Mouse (Mus musculus): ENCODE data around the gene Methig1.
"Not testable (repeated sequence)": the region's sequence is repeated elsewhere in the genome, so short reads cannot be mapped to it uniquely, and the experiment has no call there.

Methig1 gene

DNA sequence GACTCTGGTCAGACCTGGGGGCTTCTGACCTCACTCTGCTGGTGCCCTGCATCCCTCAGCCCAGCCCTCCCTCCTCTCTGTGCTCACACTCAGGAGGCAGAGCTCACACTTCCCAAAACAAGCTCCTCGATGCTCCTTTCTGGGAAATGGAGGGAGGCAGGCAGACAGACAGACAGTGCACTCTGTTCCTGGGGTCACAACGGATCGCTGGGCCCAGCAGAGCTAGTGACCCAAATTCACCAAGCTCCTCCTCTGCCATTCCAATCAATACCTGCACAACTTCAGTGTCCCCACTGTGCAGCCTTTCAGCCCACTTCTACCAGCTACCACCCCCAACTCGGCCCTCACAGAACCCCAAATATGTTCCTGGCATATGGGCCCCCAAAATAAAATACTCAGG, 48.9 kb downstream of the Methig1 start:
- DNase-seq = no peak

DNA sequence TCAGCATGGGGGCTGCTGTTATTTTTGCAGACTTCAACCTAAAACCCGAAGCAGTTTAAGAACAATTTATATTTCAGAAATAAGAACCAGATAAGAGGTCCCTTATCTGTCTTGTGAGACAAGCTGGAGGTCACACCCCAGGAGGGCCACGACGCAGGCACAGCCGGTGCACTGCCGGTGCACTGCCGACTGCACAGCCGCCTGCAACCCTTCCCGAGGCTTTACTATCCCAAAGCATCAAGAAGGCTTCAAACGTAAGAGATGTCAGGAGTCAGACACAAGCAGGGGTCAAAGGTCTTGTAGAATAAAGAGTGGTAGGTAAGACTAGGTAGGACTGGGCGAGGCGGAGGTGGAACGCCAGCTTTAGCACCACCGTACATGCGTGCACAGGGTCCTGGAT, 49.4 kb downstream of the Methig1 start:
- no peak for DNase-seq

GRCm38 (mm10) chr15:100402798-100403197, 49.8 kb downstream of the Methig1 start:
- no peak for DNase-seq

GRCm38 (mm10) chr15:100403318-100404000, 50.5 kb downstream of the Methig1 start:
- DNase-seq = peak in 1 of 2 experiments; percentile 10

DNA sequence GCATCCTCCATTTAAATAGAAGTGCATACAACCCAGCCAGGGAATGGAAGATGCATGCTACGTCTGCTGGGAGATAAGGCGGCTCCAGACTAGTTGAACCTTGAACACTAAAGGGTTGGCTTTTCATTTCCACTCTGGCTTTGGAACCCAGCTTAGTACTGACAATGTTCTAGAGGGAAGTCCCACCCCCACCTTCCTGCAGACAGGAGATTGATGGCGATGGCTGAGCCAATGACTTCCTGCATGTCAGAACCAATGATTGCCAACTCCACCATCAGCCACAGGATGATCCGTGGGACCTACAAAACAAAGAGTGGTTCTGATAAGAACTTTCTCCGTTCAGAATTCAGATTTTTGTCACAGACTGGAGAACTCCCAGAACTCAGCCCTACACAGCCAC, 53.1 kb downstream of the Methig1 start:
- no peak for DNase-seq

GRCm38 (mm10) chr15:100410918-100411672, 58.1 kb downstream of the Methig1 start:
- peak; percentile 48 to 55 for DNase-seq

DNA sequence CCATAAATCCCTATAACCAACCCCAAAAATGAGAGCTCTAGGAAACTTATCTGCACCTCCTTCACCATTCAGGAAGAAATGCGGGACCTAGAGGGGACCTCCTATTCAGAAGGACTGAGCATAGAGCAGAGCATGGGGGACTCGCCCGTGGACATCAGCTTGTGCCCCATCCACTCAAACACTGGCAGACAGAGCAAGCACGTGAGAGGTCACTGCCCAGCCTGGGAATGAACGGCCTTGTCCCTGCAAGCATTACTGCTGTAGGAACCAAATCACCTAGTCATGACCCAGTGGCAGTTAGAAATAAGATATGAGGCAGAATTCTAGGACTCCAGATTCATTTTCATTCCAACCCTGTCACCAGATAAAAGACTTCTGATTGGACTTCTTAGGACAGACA, 58.8 kb downstream of the Methig1 start:
- DNase-seq = peak in 1 of 2 experiments; percentile 10

DNA sequence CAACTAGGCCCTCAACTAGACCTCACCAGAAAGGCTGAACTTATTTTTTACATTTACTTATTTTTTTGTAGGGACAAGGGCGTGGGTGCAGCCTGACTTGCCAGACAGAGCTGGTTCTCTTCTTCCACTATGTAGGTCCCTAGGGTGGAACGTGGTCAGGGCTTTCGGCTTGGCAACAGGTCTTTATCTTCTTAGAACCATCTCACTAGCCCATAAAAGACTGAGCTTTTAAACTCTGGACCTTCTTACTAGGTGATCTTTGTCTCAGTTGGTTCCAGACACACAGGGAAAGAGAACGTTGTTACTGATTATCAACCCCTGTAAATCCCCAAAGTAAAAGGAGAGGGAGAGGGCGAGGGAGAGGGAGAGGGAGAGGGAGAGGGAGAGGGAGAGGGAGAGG, 60.4 kb downstream of the Methig1 start:
- DNase-seq = no peak

- DNase-seq = peak in 1 of 2 experiments; percentile 21
Measured at GRCm38 (mm10) chr15:100414011-100414410, 61.1 kb downstream of the Methig1 start.

- no peak for DNase-seq
Measured at GRCm38 (mm10) chr15:100414942-100415341, 62.0 kb downstream of the Methig1 start.

DNA sequence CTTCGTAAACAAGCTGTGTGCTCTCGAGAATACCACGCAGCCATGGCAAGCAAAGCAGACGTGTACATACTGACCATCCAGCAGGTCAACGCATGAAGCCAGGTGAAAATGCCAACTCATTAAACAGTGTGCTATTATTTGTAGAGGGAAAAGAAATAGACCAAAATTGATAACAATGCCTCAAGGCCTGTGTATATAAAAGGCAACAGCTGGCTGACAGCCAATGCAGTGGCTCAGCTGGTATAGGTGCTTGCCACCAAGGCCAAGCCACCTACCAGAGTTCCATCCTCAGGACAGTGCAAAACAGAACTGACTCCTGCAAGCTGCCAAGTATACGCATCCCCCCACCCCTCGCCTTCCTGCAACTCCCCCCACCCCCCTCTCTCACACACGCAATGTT, 62.7 kb downstream of the Methig1 start:
- DNase-seq = no peak

DNA sequence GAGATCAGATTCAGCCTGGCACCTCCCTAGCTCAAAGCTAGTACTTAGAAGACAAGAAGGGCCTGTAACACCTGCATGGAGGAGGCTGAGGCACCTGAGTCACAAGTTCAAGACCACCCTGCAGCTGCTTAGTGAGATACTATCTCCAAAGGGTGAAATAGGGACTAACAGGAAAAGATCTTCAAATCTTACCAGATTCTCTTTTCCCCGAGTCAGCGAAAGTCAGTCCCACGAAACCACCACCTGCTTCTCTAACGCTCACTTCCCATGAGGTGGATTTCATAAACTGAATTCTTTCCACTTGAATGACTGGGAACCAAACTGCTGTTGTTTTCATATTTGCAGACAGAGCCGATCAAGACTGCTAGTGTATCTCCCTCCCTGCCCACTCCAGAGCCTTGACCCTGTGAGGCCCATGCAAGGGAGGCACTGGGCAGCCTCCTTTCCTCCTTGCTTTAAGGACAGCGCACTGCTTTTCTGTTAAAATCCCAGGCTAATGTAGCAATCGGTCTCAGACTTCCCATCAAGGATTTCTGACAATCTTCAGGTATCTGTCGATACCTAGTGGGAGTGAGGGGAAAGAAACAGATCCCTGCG, 65.0 kb downstream of the Methig1 start:
- DNase-seq = no peak

DNA sequence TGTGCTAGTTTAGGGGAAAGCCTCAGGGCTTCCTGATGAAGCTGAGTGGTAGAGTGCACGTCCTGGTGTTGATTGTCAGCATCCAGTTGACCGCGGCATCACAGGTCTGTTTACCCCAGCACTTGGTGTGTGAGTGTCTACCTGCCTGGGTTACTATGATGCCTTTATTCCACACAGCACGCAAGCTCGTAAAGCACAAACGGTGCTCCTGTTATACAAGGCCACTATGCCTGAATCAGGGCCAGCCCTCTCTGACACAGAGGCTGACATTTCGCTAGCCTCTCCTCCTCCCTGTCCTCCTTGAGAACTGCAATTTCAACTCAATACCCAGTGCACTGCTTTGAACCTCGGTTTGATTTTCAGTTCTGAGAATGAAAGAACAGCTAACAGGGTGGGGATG, 66.4 kb downstream of the Methig1 start:
- DNase-seq = no peak

- DNase-seq = no peak
Measured at GRCm38 (mm10) chr15:100419901-100420745, 67.2 kb downstream of the Methig1 start.

- no peak for DNase-seq
Measured at GRCm38 (mm10) chr15:100421059-100421757, 68.3 kb downstream of the Methig1 start.

- not testable (repeated sequence) for DNase-seq
Measured at GRCm38 (mm10) chr15:100421758-100422197, 68.8 kb downstream of the Methig1 start, which contains the start of gene Gm5475. Gene Gm5475, plus strand, starts transcription at chr15:100422147.

GRCm38 (mm10) chr15:100422476-100422875, 69.5 kb downstream of the Methig1 start:
- DNase-seq = no peak

DNA sequence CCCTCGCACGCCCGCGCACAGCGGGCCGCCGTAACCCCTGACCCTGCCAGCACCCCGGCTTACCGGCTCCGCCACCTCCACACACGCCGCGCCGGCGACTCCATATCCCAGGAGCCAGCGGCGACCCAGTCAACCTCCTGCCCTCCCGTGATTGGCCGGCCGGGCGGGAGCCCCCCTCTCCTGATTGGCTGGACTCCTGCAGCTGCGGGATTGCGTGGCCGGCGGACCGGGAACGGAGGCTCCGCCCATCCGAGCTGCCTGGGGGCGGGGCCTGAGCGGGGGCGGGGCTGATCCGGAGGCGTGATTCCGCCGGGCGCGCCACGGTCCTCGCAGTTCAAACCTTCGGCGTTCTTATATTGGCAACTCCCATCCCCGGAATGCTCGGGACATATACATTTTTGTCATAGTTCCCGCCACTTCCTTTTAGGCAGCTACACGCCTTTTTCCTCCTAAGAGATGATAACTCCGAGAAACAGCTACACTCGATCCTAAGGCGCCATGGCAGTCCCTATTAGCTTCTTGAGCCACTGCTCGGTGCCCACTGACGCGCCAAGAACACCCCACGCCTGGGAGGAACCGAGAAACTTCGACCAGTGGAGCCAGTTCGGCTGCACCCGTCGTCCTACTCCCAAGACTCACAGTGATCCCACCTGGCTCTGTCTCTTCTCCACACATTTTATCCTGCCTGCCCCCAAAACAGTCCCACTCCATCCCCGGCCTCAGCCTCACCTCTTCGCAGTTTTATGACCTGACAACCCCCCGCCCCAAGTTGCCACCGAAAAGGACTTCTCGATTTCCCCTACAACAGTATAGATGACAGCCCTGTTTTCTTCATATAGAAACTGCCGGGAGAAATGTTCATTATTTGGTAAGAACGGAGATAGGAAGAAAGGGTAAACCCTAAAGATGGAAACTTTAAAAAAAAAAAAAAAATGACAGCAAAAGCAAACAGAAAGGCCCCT, 70.2 kb downstream of the Methig1 start:
- DNase-seq = peak; percentile 97 to 98

DNA sequence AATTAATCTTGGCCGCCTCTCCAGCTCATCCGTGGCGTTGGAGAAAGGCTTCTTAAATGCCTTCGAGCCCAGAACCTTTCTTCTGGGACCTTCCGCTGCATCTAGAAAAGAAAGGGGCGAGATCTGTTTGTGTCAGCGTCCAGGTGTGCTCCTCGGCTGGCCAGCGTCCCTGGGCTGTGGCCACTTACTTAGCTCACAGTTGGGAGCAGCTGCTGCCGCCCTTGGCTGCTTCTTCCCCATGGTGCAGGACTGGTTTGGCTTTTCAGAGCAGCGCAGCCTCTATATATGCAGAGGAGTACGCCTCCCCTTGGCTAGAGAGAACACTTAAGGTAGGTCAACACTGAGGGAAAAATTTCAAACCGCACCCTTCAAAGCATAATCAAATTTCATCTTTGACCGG, 71.0 kb downstream of the Methig1 start:
- peak; percentile 70 to 73 for DNase-seq

DNA sequence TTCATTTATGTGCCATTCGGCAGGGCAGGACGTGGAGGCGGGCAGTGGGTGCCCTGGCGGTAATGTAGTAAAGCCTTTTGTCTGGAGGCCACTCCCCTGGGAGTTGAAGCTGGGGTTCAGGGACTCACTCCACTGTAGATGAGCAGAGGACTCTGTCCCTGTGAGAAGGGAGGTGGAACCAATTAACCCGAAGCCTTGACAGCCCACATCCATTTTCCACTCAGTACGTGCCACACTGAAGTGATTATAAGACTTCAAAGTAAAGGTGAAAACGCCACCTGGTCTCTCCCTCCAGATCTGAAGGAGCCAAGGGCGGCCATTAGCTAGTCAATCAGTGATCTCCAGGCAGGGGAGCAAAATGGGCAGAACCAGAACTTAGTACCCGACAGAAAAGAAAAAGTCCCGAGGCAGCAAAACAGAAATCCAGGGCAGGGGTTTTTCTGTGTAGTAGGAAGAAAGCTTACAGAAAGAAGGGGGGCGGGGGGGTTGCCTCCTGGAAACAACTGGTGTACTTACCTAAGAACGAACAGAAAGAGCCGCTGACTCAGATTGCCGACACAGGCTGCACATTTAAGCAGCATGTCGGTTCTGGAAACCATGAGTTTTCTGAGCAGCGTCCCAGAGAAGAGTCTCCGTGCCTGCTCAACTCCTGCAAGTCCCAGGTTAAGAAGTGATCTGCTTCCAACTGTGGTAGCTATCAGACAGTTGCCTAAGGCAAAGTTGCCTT, 71.6 kb downstream of the Methig1 start, which contains the start of gene Slc11a2:
Gene Slc11a2 (minus strand): TSS at position 677 of the 727 bp plus-strand sequence.
- DNase-seq = peak in 1 of 2 experiments; percentile 43

Data from lung, postnatal 4 days (tissue).